Mouse (Mus musculus): ENCODE data around the gene Spg7.
"Not testable (repeated sequence)": the region's sequence is repeated elsewhere in the genome, so short reads cannot be mapped to it uniquely, and the experiment has no call there.

Spg7 gene

GRCm38 (mm10) chr8:123041008-123041773 is 21.6 kb upstream of the Spg7 start:
- in situ Hi-C loops (cut with MboI, MseI): no loop called here

GRCm38 (mm10) chr8:123041774-123042105 is 21.0 kb upstream of the Spg7 start:
- in situ Hi-C loops (cut with MboI, MseI): no loop called here

- in situ Hi-C loops (cut with MboI, MseI): no loop called here
Observed at GRCm38 (mm10) chr8:123042158-123042973, 20.4 kb upstream of the Spg7 start, which contains the start of gene Ankrd11. TSS of gene Ankrd11 (minus strand) at chr8:123042277.

GRCm38 (mm10) chr8:123042974-123043625 is 19.6 kb upstream of the Spg7 start:
- in situ Hi-C loops (cut with MboI, MseI): no loop called here

GRCm38 (mm10) chr8:123043941-123044340 is 18.8 kb upstream of the Spg7 start:
- in situ Hi-C loops (cut with MboI, MseI): no loop called here

GRCm38 (mm10) chr8:123044743-123045425 is 17.9 kb upstream of the Spg7 start:
- in situ Hi-C loops (cut with MboI, MseI): not testable (repeated sequence)

- in situ Hi-C loops (cut with MboI, MseI): no loop called here
Observed at GRCm38 (mm10) chr8:123046706-123047105, 16.0 kb upstream of the Spg7 start.

GRCm38 (mm10) chr8:123047827-123048226 is 14.9 kb upstream of the Spg7 start:
- in situ Hi-C loops (cut with MboI, MseI): no loop called here

GRCm38 (mm10) chr8:123048402-123048801 is 14.3 kb upstream of the Spg7 start:
- in situ Hi-C loops (cut with MboI, MseI): no loop called here

- in situ Hi-C loops (cut with MboI, MseI): no loop called here
Observed at GRCm38 (mm10) chr8:123051458-123051857, 11.3 kb upstream of the Spg7 start.

- in situ Hi-C loops (cut with MboI, MseI): no loop called here
Observed at GRCm38 (mm10) chr8:123064072-123064471, 1.3 kb downstream of the Spg7 start.

- in situ Hi-C loops (cut with MboI, MseI): no loop called here
Observed at GRCm38 (mm10) chr8:123064809-123065213, 2.1 kb downstream of the Spg7 start.

GRCm38 (mm10) chr8:123065214-123066100 is 2.7 kb downstream of the Spg7 start:
- in situ Hi-C loops (cut with MboI, MseI): no loop called here

GRCm38 (mm10) chr8:123066101-123066683 is 3.5 kb downstream of the Spg7 start:
- in situ Hi-C loops (cut with MboI, MseI): no loop called here

GRCm38 (mm10) chr8:123071176-123071575 is 8.4 kb downstream of the Spg7 start:
- in situ Hi-C loops (cut with MboI, MseI): no loop called here

- in situ Hi-C loops (cut with MboI, MseI): no loop called here
Observed at GRCm38 (mm10) chr8:123077213-123077612, 14.5 kb downstream of the Spg7 start.

- in situ Hi-C loops (cut with MboI, MseI): loop anchor here in 1 of 2 experiments (10.0 kb wide), 1 partner anchor 458 kb away; the partner anchor contains the start of gene Pabpn1l
Observed at GRCm38 (mm10) chr8:123082993-123083392, 20.3 kb downstream of the Spg7 start.

GRCm38 (mm10) chr8:123083610-123084009 is 20.9 kb downstream of the Spg7 start:
- in situ Hi-C loops (cut with MboI, MseI): loop anchor here in 1 of 2 experiments (10.0 kb wide), 1 partner anchor 459 kb away; the partner anchor contains the start of gene Pabpn1l

GRCm38 (mm10) chr8:123087289-123087688 is 24.5 kb downstream of the Spg7 start:
- in situ Hi-C loops (cut with MboI, MseI): loop anchor here in 1 of 2 experiments (10.0 kb wide), 1 partner anchor 462 kb away; the partner anchor contains the start of gene Pabpn1l

GRCm38 (mm10) chr8:123097216-123097615 is 34.5 kb downstream of the Spg7 start:
- in situ Hi-C loops (cut with MboI, MseI): no loop called here

All from T-helper 17 cell (primary cell).